Mouse (Mus musculus) C2C12 (cell line): Measurements from ENCODE around the gene Elf2.

Experiments used
- CTCF ChIP-seq: IDR thresholded peaks from one replicate; pipeline ENCODE4 v1.5.1; 2011; ENCODE audit not compliant: control insufficient read depth, insufficient read depth, insufficient read length
- MAX ChIP-seq: IDR thresholded peaks from one replicate; pipeline ENCODE4 v1.6.1; 2011; ENCODE audit warnings: mild to moderate bottlenecking, control low read depth

DNA sequence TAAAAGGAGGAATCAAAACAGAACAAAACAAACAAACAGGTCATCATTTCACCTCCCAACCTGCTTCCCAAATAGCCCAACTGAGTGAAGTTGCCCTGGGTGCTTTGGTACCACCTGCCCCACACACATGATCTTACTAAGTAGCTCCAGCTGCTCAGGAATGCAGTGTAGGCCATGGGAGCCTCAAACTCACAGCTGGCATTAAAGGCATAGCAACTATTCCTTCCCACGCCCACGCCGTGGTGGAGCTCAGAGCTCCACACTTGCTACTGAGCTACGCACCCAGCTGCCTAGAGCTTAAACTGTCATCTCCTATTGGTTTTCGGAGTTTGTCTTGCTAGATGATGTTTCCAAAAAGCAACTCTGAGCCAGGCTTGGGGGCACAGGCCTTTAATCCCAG is 121.2 kb downstream of the Elf2 start:
- TF ChIP-seq CTCF (no peak), MAX (no peak)
